ENCODE assay signal across 8 mouse cellular contexts in genomic region chr1:182868432-182869113, GRCm38 (mm10).
DNase-seq lines count a peak whose midpoint lies in the region; ATAC-seq and TF ChIP-seq lines count a peak whose summit lies in the region.

No protein-coding gene starts in this region.

- ATAC-seq in hindbrain, embryonic 16.5 days: peak; percentile 81
- 0 out of 2 replicates have a peak, but pooled peaks have one; percentile 19 for ATAC-seq in limb, embryonic 15.5 days (ENCODE audit: insufficient number of reproducible peaks, low FRiP score, low TSS enrichment, low read depth)
- peak; percentile 93 for ATAC-seq in neural tube, embryonic 12.5 days (ENCODE audit: low FRiP score, low read depth)

- no peak for TF ChIP-seq POLR2A in spleen, adult 2 months (IDR thresholded peaks at IDR 0.05; ENCODE audit: low read depth, low read length)
- no peak for TF ChIP-seq POLR2A in brain, embryonic 14.5 days (IDR thresholded peaks at IDR 0.05; ENCODE audit: borderline replicate concordance, extremely low read depth, insufficient read depth, insufficient read length, poor library complexity, severe bottlenecking)

- H3K9me3 ChIP-seq in hindbrain, embryonic 16.5 days (ENCODE audit: control insufficient read depth, low read length): no peaks in the 10 kb centered on the region; the same call in 1 of the 2 replicates
- H3K9me3 ChIP-seq in limb, embryonic 15.5 days: peaks cover 8% of the 10 kb centered on the region; the same call in 1 of the 2 replicates
- no peaks in the 10 kb centered on the region for H3K9me3 ChIP-seq in neural tube, embryonic 12.5 days

- WGBS in spleen, adult 2 months: 86% methylated on average over 14 of the region's 14 CpGs
- 30% methylated on average over 14 of the region's 14 CpGs for WGBS in hindbrain, embryonic 16.5 days
- 74% methylated on average over 14 of the region's 14 CpGs for WGBS in limb, embryonic 15.5 days
- 51% methylated on average over 14 of the region's 14 CpGs for WGBS in neural tube, embryonic 12.5 days

- no peaks in the 10 kb centered on the region for H3K27me3 ChIP-seq in spleen, adult 2 months (ENCODE audit: control insufficient read depth, insufficient read depth, low read length)
- no peaks in the 10 kb centered on the region for H3K27me3 ChIP-seq in hindbrain, embryonic 16.5 days (replicated peaks; ENCODE audit: control insufficient read depth, insufficient read depth, low read length)
- H3K27me3 ChIP-seq in limb, embryonic 15.5 days: no peaks in the 10 kb centered on the region
- no peaks in the 10 kb centered on the region for H3K27me3 ChIP-seq in neural tube, embryonic 12.5 days (replicated peaks)

- no peak overlapping the region; the same call in 1 of the 2 replicates for H3K9ac ChIP-seq in hindbrain, embryonic 16.5 days (ENCODE audit: low read depth, low read length)
- no peak overlapping the region for H3K9ac ChIP-seq in limb, embryonic 15.5 days
- H3K9ac ChIP-seq in neural tube, embryonic 12.5 days: no peak overlapping the region

- TF ChIP-seq CTCF in spleen, adult 2 months (IDR thresholded peaks at IDR 0.05; ENCODE audit: extremely low read depth, insufficient read depth, insufficient read length, insufficient replicate concordance): peak; percentile 8; the same call in 1 of the 2 replicates
- peak; percentile 38; the same call in 1 of the 2 replicates for TF ChIP-seq CTCF in brain, embryonic 14.5 days (IDR thresholded peaks at IDR 0.05; ENCODE audit: borderline replicate concordance, extremely low read depth, insufficient read depth, insufficient read length)

- no peaks in the 10 kb centered on the region for H3K4me1 ChIP-seq in spleen, adult 2 months (ENCODE audit: control insufficient read depth, insufficient read depth, insufficient read length)
- H3K4me1 ChIP-seq in hindbrain, embryonic 16.5 days (ENCODE audit: control insufficient read depth, insufficient read depth, low read depth, low read length): peaks cover 8% of the 10 kb centered on the region
- peaks cover 2% of the 10 kb centered on the region; the same call in 1 of the 2 replicates for H3K4me1 ChIP-seq in limb, embryonic 15.5 days
- H3K4me1 ChIP-seq in neural tube, embryonic 12.5 days: peaks cover 26% of the 10 kb centered on the region

- H3K4me2 ChIP-seq in hindbrain, embryonic 16.5 days (ENCODE audit: low read length): peak overlapping the region; percentile 31; the same call in 1 of the 2 replicates
- no peak overlapping the region for H3K4me2 ChIP-seq in limb, embryonic 15.5 days
- H3K4me2 ChIP-seq in neural tube, embryonic 12.5 days (replicated peaks): peak overlapping the region; percentile 35

- DNase-seq in spleen, adult 2 months (ENCODE audit: low read depth in 1 of 2, low spot score in 2 of 2): peak in 1 of 2 experiments; percentile 6
- DNase-seq in spleen, postnatal 4 days (ENCODE audit: low spot score in 2 of 2): no peak
- DNase-seq in brain, embryonic 14.5 days (ENCODE audit: low read depth): peak; percentile 87
- DNase-seq in gastrocnemius, adult 8-10 months (ENCODE audit: low spot score in 2 of 2): peak; percentile 26 to 34
- no peak for DNase-seq in cerebellum, adult 11-12 months

- H3K4me3 ChIP-seq in spleen, adult 2 months (ENCODE audit: extremely low read depth, insufficient read depth, insufficient read length): no peak overlapping the region
- no peak overlapping the region for H3K4me3 ChIP-seq in hindbrain, embryonic 16.5 days (ENCODE audit: low read length)
- H3K4me3 ChIP-seq in limb, embryonic 15.5 days: no peak overlapping the region
- H3K4me3 ChIP-seq in neural tube, embryonic 12.5 days: no peak overlapping the region

- H3K27ac ChIP-seq in spleen, adult 2 months (ENCODE audit: insufficient read depth, low read length): no peak overlapping the region
- H3K27ac ChIP-seq in hindbrain, embryonic 16.5 days (ENCODE audit: low read depth, low read length): peak overlapping the region; percentile 66
- H3K27ac ChIP-seq in limb, embryonic 15.5 days: no peak overlapping the region
- peak overlapping the region; percentile 79 for H3K27ac ChIP-seq in neural tube, embryonic 12.5 days

- no peaks in the 10 kb centered on the region for H3K36me3 ChIP-seq in spleen, adult 2 months (ENCODE audit: control insufficient read depth, insufficient read depth, low read length)
- H3K36me3 ChIP-seq in hindbrain, embryonic 16.5 days (ENCODE audit: control insufficient read depth, insufficient read depth, low read length): no peaks in the 10 kb centered on the region
- 0 out of 2 replicates have a peak, but pooled peaks cover 6% of the 10 kb centered on the region for H3K36me3 ChIP-seq in limb, embryonic 15.5 days
- 0 out of 2 replicates have a peak, but pooled peaks cover 5% of the 10 kb centered on the region for H3K36me3 ChIP-seq in neural tube, embryonic 12.5 days

Comparison
In these comparisons a context has a peak if more than half of its experiments do, and no peak if none do; other contexts are left out.
1. DNase-seq: peak in brain, embryonic 14.5 days (single experiment) and gastrocnemius, adult 8-10 months (2 of 2); none in spleen, postnatal 4 days (0 of 2) and cerebellum, adult 11-12 months (single experiment).
2. H3K27ac ChIP-seq: peak in hindbrain, embryonic 16.5 days (single experiment) and neural tube, embryonic 12.5 days (single experiment); none in spleen, adult 2 months (single experiment) and limb, embryonic 15.5 days (single experiment).
3. ATAC-seq: peak in every context shown above with its lines; median percentile 93 in neural tube, embryonic 12.5 days; 81 in hindbrain, embryonic 16.5 days; 19 in limb, embryonic 15.5 days.